Mouse (Mus musculus): ENCODE measurements at regions not wholly inside any gene's neighbourhood (a gene's known extent, or its start where the extent isn't known, plus 50 kb on each side); places are given as distances from the start of the nearest gene placed in this dataset.

GRCm38 (mm10) chr17:87501098-87501497 lies 54.4 kb upstream of the Calm2 start:
- in situ Hi-C loops (cut with MboI; ENCODE audit: low pct_unique_long_range_greater_than_20kb in 1 of 2, low sequenced_read_pairs in 2 of 2, unreplicated experiment in 1 of 2), result no loop called here

- in situ Hi-C loops (cut with MboI; ENCODE audit: low pct_unique_long_range_greater_than_20kb in 1 of 2, low sequenced_read_pairs in 2 of 2, unreplicated experiment in 1 of 2), result no loop called here
Observed at GRCm38 (mm10) chr17:87501687-87502387, 55.1 kb upstream of the Calm2 start.

- in situ Hi-C loops (cut with MboI; ENCODE audit: low pct_unique_long_range_greater_than_20kb in 1 of 2, low sequenced_read_pairs in 2 of 2, unreplicated experiment in 1 of 2), result no loop called here
Observed at GRCm38 (mm10) chr17:87502388-87503369, 55.9 kb upstream of the Calm2 start.

GRCm38 (mm10) chr17:87503491-87503890 lies 56.8 kb upstream of the Calm2 start:
- in situ Hi-C loops (cut with MboI; ENCODE audit: low pct_unique_long_range_greater_than_20kb in 1 of 2, low sequenced_read_pairs in 2 of 2, unreplicated experiment in 1 of 2), result no loop called here

- in situ Hi-C loops (cut with MboI; ENCODE audit: low pct_unique_long_range_greater_than_20kb in 1 of 2, low sequenced_read_pairs in 2 of 2, unreplicated experiment in 1 of 2), result no loop called here
Observed at GRCm38 (mm10) chr17:87504960-87505681, 58.4 kb upstream of the Calm2 start.

GRCm38 (mm10) chr17:87507848-87508247 lies 61.1 kb upstream of the Calm2 start:
- in situ Hi-C loops (cut with MboI; ENCODE audit: low pct_unique_long_range_greater_than_20kb in 1 of 2, low sequenced_read_pairs in 2 of 2, unreplicated experiment in 1 of 2), result no loop called here

- in situ Hi-C loops (cut with MboI; ENCODE audit: low pct_unique_long_range_greater_than_20kb in 1 of 2, low sequenced_read_pairs in 2 of 2, unreplicated experiment in 1 of 2), result no loop called here
Observed at GRCm38 (mm10) chr17:87508582-87509253, 62.0 kb upstream of the Calm2 start.

- in situ Hi-C loops (cut with MboI; ENCODE audit: low pct_unique_long_range_greater_than_20kb in 1 of 2, low sequenced_read_pairs in 2 of 2, unreplicated experiment in 1 of 2), result no loop called here
Observed at GRCm38 (mm10) chr17:87512000-87512611, 65.4 kb upstream of the Calm2 start.

- in situ Hi-C loops (cut with MboI; ENCODE audit: low pct_unique_long_range_greater_than_20kb in 1 of 2, low sequenced_read_pairs in 2 of 2, unreplicated experiment in 1 of 2), result no loop called here
Observed at GRCm38 (mm10) chr17:87513822-87514221, 67.1 kb upstream of the Calm2 start.

GRCm38 (mm10) chr17:87514366-87515126 lies 67.8 kb upstream of the Calm2 start:
- in situ Hi-C loops (cut with MboI; ENCODE audit: low pct_unique_long_range_greater_than_20kb in 1 of 2, low sequenced_read_pairs in 2 of 2, unreplicated experiment in 1 of 2), result no loop called here

- in situ Hi-C loops (cut with MboI; ENCODE audit: low pct_unique_long_range_greater_than_20kb in 1 of 2, low sequenced_read_pairs in 2 of 2, unreplicated experiment in 1 of 2), result no loop called here
Observed at GRCm38 (mm10) chr17:87517258-87517657, 70.5 kb upstream of the Calm2 start.

GRCm38 (mm10) chr17:87519454-87519853 lies 72.7 kb upstream of the Calm2 start:
- in situ Hi-C loops (cut with MboI; ENCODE audit: low pct_unique_long_range_greater_than_20kb in 1 of 2, low sequenced_read_pairs in 2 of 2, unreplicated experiment in 1 of 2), result no loop called here

- in situ Hi-C loops (cut with MboI; ENCODE audit: low pct_unique_long_range_greater_than_20kb in 1 of 2, low sequenced_read_pairs in 2 of 2, unreplicated experiment in 1 of 2), result no loop called here
Observed at GRCm38 (mm10) chr17:87520841-87521240, 74.1 kb upstream of the Calm2 start.

- in situ Hi-C loops (cut with MboI; ENCODE audit: low pct_unique_long_range_greater_than_20kb in 1 of 2, low sequenced_read_pairs in 2 of 2, unreplicated experiment in 1 of 2), result no loop called here
Observed at GRCm38 (mm10) chr17:87521622-87522151, 75.0 kb upstream of the Calm2 start.

GRCm38 (mm10) chr17:87522500-87523091 lies 75.9 kb upstream of the Calm2 start:
- in situ Hi-C loops (cut with MboI; ENCODE audit: low pct_unique_long_range_greater_than_20kb in 1 of 2, low sequenced_read_pairs in 2 of 2, unreplicated experiment in 1 of 2), result no loop called here

- in situ Hi-C loops (cut with MboI; ENCODE audit: low pct_unique_long_range_greater_than_20kb in 1 of 2, low sequenced_read_pairs in 2 of 2, unreplicated experiment in 1 of 2), result no loop called here
Observed at GRCm38 (mm10) chr17:87523643-87524042, 76.9 kb upstream of the Calm2 start.

GRCm38 (mm10) chr17:87527174-87527573 lies 80.4 kb upstream of the Calm2 start:
- in situ Hi-C loops (cut with MboI; ENCODE audit: low pct_unique_long_range_greater_than_20kb in 1 of 2, low sequenced_read_pairs in 2 of 2, unreplicated experiment in 1 of 2), result no loop called here
